7 mouse cellular contexts compared by ENCODE assay signal in genomic region chr8:77610374-77610969, GRCm38 (mm10). TPM values are rescaled to one million over a fixed set of nuclear protein-coding genes. Genes with fewer than 3 reads are reported as not detected.
A peak's percentile ranks its signal among the peaks of the same experiment; 100 is the strongest.
DNase-seq lines count a peak whose midpoint lies in the region; ATAC-seq and TF ChIP-seq lines count a peak whose summit lies in the region.

TSS of gene Tmem184c (minus strand) at chr8:77610698.

- H3K27ac ChIP-seq in embryonic facial prominence, embryonic 10.5 days (replicated peaks), result peak within 1 kb of the TSS; percentile 83
- H3K27ac ChIP-seq in intestine, postnatal 0 days (ENCODE audit: low read depth, low read length), result no peak within 1 kb of the TSS
- H3K27ac ChIP-seq in midbrain, embryonic 12.5 days (replicated peaks), result peak within 1 kb of the TSS; percentile 71
- H3K27ac ChIP-seq in small intestine, adult 2 months (ENCODE audit: insufficient read depth, low read depth, low read length), result peak within 1 kb of the TSS; percentile 6; the same call in 1 of the 2 replicates

- peak within 1 kb of the TSS; percentile 58 for H3K9ac ChIP-seq in intestine, postnatal 0 days (ENCODE audit: low read depth, low read length)
- H3K9ac ChIP-seq in midbrain, embryonic 12.5 days (replicated peaks), result peak within 1 kb of the TSS; percentile 71

- no peak for TF ChIP-seq CTCF in intestine, postnatal 0 days (IDR thresholded peaks at IDR 0.05; ENCODE audit: low read depth)
- TF ChIP-seq CTCF in small intestine, adult 2 months (IDR thresholded peaks at IDR 0.05; ENCODE audit: extremely low read depth, insufficient read length, insufficient replicate concordance, low read depth, low read length), result 0 out of 2 replicates have a peak, but pooled peaks have one; percentile 11

- H3K9me3 ChIP-seq in embryonic facial prominence, embryonic 10.5 days, result no peaks in the 10 kb centered on the region
- no peaks in the 10 kb centered on the region for H3K9me3 ChIP-seq in intestine, postnatal 0 days (ENCODE audit: control insufficient read depth)
- H3K9me3 ChIP-seq in midbrain, embryonic 12.5 days, result no peaks in the 10 kb centered on the region

- peak; percentile 92 for ATAC-seq in intestine, postnatal 0 days
- ATAC-seq in midbrain, embryonic 12.5 days (ENCODE audit: low FRiP score, low read depth), result peak; percentile 98

- H3K36me3 ChIP-seq in embryonic facial prominence, embryonic 10.5 days (replicated peaks), result peaks cover 15% of the 10 kb centered on the region
- H3K36me3 ChIP-seq in intestine, postnatal 0 days (ENCODE audit: control insufficient read depth, insufficient read depth), result peaks cover 4% of the 10 kb centered on the region; the same call in 1 of the 2 replicates
- H3K36me3 ChIP-seq in midbrain, embryonic 12.5 days, result peaks cover 4% of the 10 kb centered on the region; the same call in 1 of the 2 replicates
- H3K36me3 ChIP-seq in small intestine, adult 2 months (ENCODE audit: control insufficient read depth, insufficient read depth, low read length), result no peaks in the 10 kb centered on the region

- peaks cover 15% of the 10 kb centered on the region for H3K4me1 ChIP-seq in embryonic facial prominence, embryonic 10.5 days
- no peaks in the 10 kb centered on the region; the same call in 1 of the 2 replicates for H3K4me1 ChIP-seq in intestine, postnatal 0 days (replicated peaks; ENCODE audit: control insufficient read depth, insufficient read depth, low read length)
- H3K4me1 ChIP-seq in midbrain, embryonic 12.5 days, result peaks cover 13% of the 10 kb centered on the region
- peaks cover 3% of the 10 kb centered on the region; the same call in 1 of the 2 replicates for H3K4me1 ChIP-seq in small intestine, adult 2 months (ENCODE audit: control insufficient read depth, insufficient read depth, insufficient read length, low read length)

- peak within 1 kb of the TSS; percentile 88 for H3K4me2 ChIP-seq in intestine, postnatal 0 days (replicated peaks; ENCODE audit: low read depth)
- peak within 1 kb of the TSS; percentile 81 for H3K4me2 ChIP-seq in midbrain, embryonic 12.5 days (replicated peaks)

- H3K4me3 ChIP-seq in embryonic facial prominence, embryonic 10.5 days, result peak within 1 kb of the TSS; percentile 81
- peak within 1 kb of the TSS; percentile 75 for H3K4me3 ChIP-seq in intestine, postnatal 0 days (ENCODE audit: low read depth, low read length)
- peak within 1 kb of the TSS; percentile 81 for H3K4me3 ChIP-seq in midbrain, embryonic 12.5 days
- peak within 1 kb of the TSS; percentile 79 for H3K4me3 ChIP-seq in small intestine, adult 2 months (ENCODE audit: low read depth, low read length)

- intact Hi-C loops in left cerebral cortex, postnatal 4 days (cut with DNase I), result no loop called here

- under 1% methylated on average over 36 of the region's 36 CpGs for WGBS in embryonic facial prominence, embryonic 10.5 days
- under 1% methylated on average over 36 of the region's 36 CpGs for WGBS in intestine, postnatal 0 days
- under 1% methylated on average over 36 of the region's 36 CpGs for WGBS in midbrain, embryonic 12.5 days
- WGBS in small intestine, adult 2 months, result 2% methylated on average over 36 of the region's 36 CpGs

- TF ChIP-seq POLR2A in small intestine, adult 2 months (IDR thresholded peaks at IDR 0.05; ENCODE audit: low read depth, low read length), result no peak; the same call in 1 of the 2 replicates

- no peaks in the 10 kb centered on the region for H3K27me3 ChIP-seq in embryonic facial prominence, embryonic 10.5 days (replicated peaks; ENCODE audit: low read depth, poor library complexity, severe bottlenecking)
- no peaks in the 10 kb centered on the region for H3K27me3 ChIP-seq in intestine, postnatal 0 days (replicated peaks; ENCODE audit: control insufficient read depth, insufficient read depth, low read length)
- no peaks in the 10 kb centered on the region for H3K27me3 ChIP-seq in midbrain, embryonic 12.5 days
- H3K27me3 ChIP-seq in small intestine, adult 2 months (ENCODE audit: control insufficient read depth, insufficient read depth, low read length), result no peaks in the 10 kb centered on the region; the same call in 1 of the 2 replicates

- DNase-seq in adrenal gland, postnatal 10 days, result peak; percentile 98
- DNase-seq in embryonic facial prominence, embryonic 10.5 days (ENCODE audit: low spot score), result peak; percentile 97
- peak; percentile 90 for DNase-seq in gonadal fat pad, adult 2 months (ENCODE audit: low read depth)
- peak; percentile 97 for DNase-seq in left cerebral cortex, postnatal 4 days

RNA-seq across cellular contexts. Expression of gene Tmem184c, which starts in this region (rescaled TPM):
- 10 to 100 TPM; 27.3 to 29.7 TPM for total RNA-seq in adrenal gland, postnatal 10 days (2021)
- polyA plus RNA-seq in embryonic facial prominence, embryonic 10.5 days (2016; fragmentation: Nextera tagmentation; extraction: Ambion mirVana), result 44.6 and 48.8 TPM in 2 replicates
- polyA plus RNA-seq in gonadal fat pad, adult 2 months (2012; rRNA removed), result 12.6 and 12.7 TPM in 2 replicates
- polyA plus RNA-seq in intestine, postnatal 0 days (2015; fragmentation: Nextera tagmentation; extraction: Ambion mirVana), result 12.0 and 12.4 TPM in 2 replicates
- 10 to 100 TPM; 57.1 to 62.7 TPM for total RNA-seq in left cerebral cortex, postnatal 4 days (2021)
- polyA plus RNA-seq in midbrain, embryonic 12.5 days (2016; fragmentation: Nextera tagmentation; extraction: Ambion mirVana), result 54.1 and 54.8 TPM in 2 replicates
- 1.1 and 1.6 TPM in 2 replicates for polyA plus RNA-seq in small intestine, adult 2 months (2012; rRNA removed)
